Mouse (Mus musculus) lung, embryonic 16.5 days (tissue): Measurements from ENCODE around the gene Thbs3. TPM values are rescaled to one million over a fixed set of nuclear protein-coding genes. Genes with fewer than 3 reads are reported as not detected.
"Not testable (repeated sequence)": the region's sequence is repeated elsewhere in the genome, so short reads cannot be mapped to it uniquely, and the experiment has no call there.

ENCODE experiments used
- ATAC-seq: fragments of 200-750 bp; cut with Nextera tagmentation; 2 replicates; pipeline ENCODE4 v1.8.0; 2017; ENCODE audit warnings: low read depth, mild to moderate bottlenecking, moderate library complexity
- H3K27ac ChIP-seq: fragments of 300-500 bp; sonication (generic); 2 replicates; pipeline ENCODE4 v1.5.1; 2014; ENCODE audit warnings: mild to moderate bottlenecking, control low read depth, low read length
- H3K27me3 ChIP-seq: fragments of 300-500 bp; sonication (generic); 2 replicates; pipeline ENCODE4 v1.6.1; 2014; ENCODE audit warnings: low read depth, low read length, mixed read lengths; ENCODE audit not compliant: control insufficient read depth, insufficient read depth
- H3K36me3 ChIP-seq: fragments of 300-500 bp; sonication (generic); 2 replicates; pipeline ENCODE4 v1.6.1; 2014; ENCODE audit warnings: low read length; ENCODE audit not compliant: control insufficient read depth, insufficient read depth
- H3K4me1 ChIP-seq: fragments of 300-500 bp; sonication (generic); replicated peaks from 2 replicates; pipeline ENCODE4 v1.6.1; 2014; ENCODE audit warnings: low read length, mixed read lengths; ENCODE audit not compliant: control insufficient read depth, insufficient read depth
- H3K4me2 ChIP-seq: fragments of 300-500 bp; sonication (generic); 2 replicates; pipeline ENCODE4 v1.6.1; 2014; ENCODE audit warnings: low read depth, low read length, control low read depth
- H3K4me3 ChIP-seq: fragments of 300-500 bp; sonication (generic); 2 replicates; pipeline ENCODE4 v1.5.1; 2014; ENCODE audit warnings: mild to moderate bottlenecking, low read length, control low read depth
- H3K9ac ChIP-seq: fragments of 300-500 bp; sonication (generic); 2 replicates; pipeline ENCODE4 v1.6.1; 2014; ENCODE audit warnings: low read length, control low read depth
- H3K9me3 ChIP-seq: fragments of 300-500 bp; sonication (generic); 2 replicates; pipeline ENCODE4 v1.6.1; 2016; ENCODE audit warnings: low read length; ENCODE audit not compliant: control insufficient read depth
- WGBS: fragments of 180-500 bp; shearing (Covaris S2); extraction: QIAGEN DNeasy Blood & Tissue Kit; methylation state at CpG from one replicate; pipeline ENCODE4 v1.1.7; 2014; 5-methylcytosine and 5-hydroxymethylcytosine counted together
- polyA plus RNA-seq: library from polyadenylated mRNA; unstranded; fragments of >200 nt; fragmentation: Nextera tagmentation; extraction: Ambion mirVana; gene quantifications from 2 replicates; pipeline ENCODE4 v1.2.1, GENCODE M21; 2015

Thbs3 gene
- polyA plus RNA-seq, 1 experiment from 2014 or later: 57.7 TPM

GRCm38 (mm10) chr3:89208075-89208657, 6.8 kb upstream of the Thbs3 start:
- no peak overlapping the region for H3K4me3 ChIP-seq
- no peak overlapping the region for H3K27ac ChIP-seq
- no peak for ATAC-seq
- no peak overlapping the region for H3K9ac ChIP-seq
- H3K27me3 ChIP-seq: no peaks in the 10 kb centered on the region
- peaks cover 19% of the 10 kb centered on the region for H3K36me3 ChIP-seq
- no peaks in the 10 kb centered on the region for H3K9me3 ChIP-seq
- no peak overlapping the region for H3K4me2 ChIP-seq
- H3K4me1 ChIP-seq: peaks cover 9% of the 10 kb centered on the region
- WGBS: 87% methylated on average over 13 of the region's 13 CpGs

- peaks cover 6% of the 10 kb centered on the region for H3K4me1 ChIP-seq
- no peaks in the 10 kb centered on the region for H3K9me3 ChIP-seq
- no peak overlapping the region for H3K27ac ChIP-seq
- H3K4me2 ChIP-seq: no peak overlapping the region
- H3K36me3 ChIP-seq: peaks cover 19% of the 10 kb centered on the region
- no peak overlapping the region for H3K9ac ChIP-seq
- WGBS: 82% methylated on average over 6 of the region's 6 CpGs
- no peak for ATAC-seq
- no peak overlapping the region for H3K4me3 ChIP-seq
- no peaks in the 10 kb centered on the region for H3K27me3 ChIP-seq
Observed at GRCm38 (mm10) chr3:89208736-89209135, 6.2 kb upstream of the Thbs3 start.

GRCm38 (mm10) chr3:89209731-89210130, 5.2 kb upstream of the Thbs3 start:
- Histone ChIP-seq H3K4me2 (no peak overlapping the region), H3K4me3 (no peak overlapping the region), H3K9me3 (no peaks in the 10 kb centered on the region), H3K4me1 (peaks cover 9% of the 10 kb centered on the region), H3K36me3 (peaks cover 19% of the 10 kb centered on the region), H3K27me3 (no peaks in the 10 kb centered on the region), H3K9ac (no peak overlapping the region), H3K27ac (no peak overlapping the region)
- WGBS: 87% methylated on average over 7 of the region's 7 CpGs
- no peak for ATAC-seq

- Histone ChIP-seq H3K4me1 (peaks cover 12% of the 10 kb centered on the region), H3K4me3 (no peak overlapping the region), H3K9me3 (no peaks in the 10 kb centered on the region), H3K9ac (no peak overlapping the region), H3K4me2 (no peak overlapping the region), H3K36me3 (peaks cover 19% of the 10 kb centered on the region), H3K27me3 (no peaks in the 10 kb centered on the region), H3K27ac (no peak overlapping the region)
- no peak for ATAC-seq
- WGBS: 64% methylated on average over 13 of the region's 13 CpGs
Observed at GRCm38 (mm10) chr3:89210162-89210561, 4.8 kb upstream of the Thbs3 start.

GRCm38 (mm10) chr3:89210731-89211130, 4.2 kb upstream of the Thbs3 start:
- no peak overlapping the region for H3K9ac ChIP-seq
- WGBS: 59% methylated on average over 7 of the region's 7 CpGs
- no peak overlapping the region for H3K4me2 ChIP-seq
- peaks cover 17% of the 10 kb centered on the region for H3K4me1 ChIP-seq
- H3K36me3 ChIP-seq: peaks cover 19% of the 10 kb centered on the region
- no peak overlapping the region for H3K4me3 ChIP-seq
- no peaks in the 10 kb centered on the region for H3K27me3 ChIP-seq
- no peaks in the 10 kb centered on the region for H3K9me3 ChIP-seq
- H3K27ac ChIP-seq: no peak overlapping the region
- ATAC-seq: no peak

GRCm38 (mm10) chr3:89213803-89214530, 1.0 kb upstream of the Thbs3 start:
- Histone ChIP-seq H3K9ac (peak overlapping the region; percentile 81), H3K36me3 (peaks cover 6% of the 10 kb centered on the region), H3K27me3 (no peaks in the 10 kb centered on the region), H3K4me3 (peak overlapping the region; percentile 65), H3K9me3 (no peaks in the 10 kb centered on the region), H3K27ac (peak overlapping the region; percentile 98), H3K4me2 (peak overlapping the region; percentile 88), H3K4me1 (peaks cover 25% of the 10 kb centered on the region)
- ATAC-seq: peak; percentile 91
- WGBS: under 1% methylated on average over 69 of the region's 69 CpGs

- peak; percentile 2; the same call in 1 of the 2 replicates for ATAC-seq
Observed at GRCm38 (mm10) chr3:89215853-89216252, 873 bp downstream of the Thbs3 start.

GRCm38 (mm10) chr3:89216407-89216806, 1.4 kb downstream of the Thbs3 start:
- WGBS: 66% methylated on average over 7 of the region's 7 CpGs
- not testable (repeated sequence) for H3K9me3 ChIP-seq, H3K36me3 ChIP-seq, H3K4me3 ChIP-seq, H3K27ac ChIP-seq, H3K27me3 ChIP-seq, H3K9ac ChIP-seq, H3K4me2 ChIP-seq, ATAC-seq
- H3K4me1 ChIP-seq: peaks cover 32% of the 10 kb centered on the region

More at GRCm38 (mm10) chr3:89215853-89216252, 873 bp downstream of the Thbs3 start:
- Histone ChIP-seq H3K9me3 (no peaks in the 10 kb centered on the region), H3K4me2 (peak overlapping the region; percentile 88), H3K4me1 (peaks cover 32% of the 10 kb centered on the region), H3K27me3 (no peaks in the 10 kb centered on the region), H3K27ac (peak overlapping the region; percentile 39; the same call in 1 of the 2 replicates), H3K36me3 (0 out of 2 replicates have a peak, but pooled peaks cover 2% of the 10 kb centered on the region), H3K4me3 (peak overlapping the region; percentile 65), H3K9ac (peak overlapping the region; percentile 81)
- WGBS: under 1% methylated on average over 6 of the region's 6 CpGs

GRCm38 (mm10) chr3:89218271-89218670, 3.3 kb downstream of the Thbs3 start:
- Histone ChIP-seq H3K36me3 (no peaks in the 10 kb centered on the region), H3K9ac (no peak overlapping the region), H3K4me3 (no peak overlapping the region), H3K27me3 (no peaks in the 10 kb centered on the region), H3K9me3 (no peaks in the 10 kb centered on the region), H3K27ac (peak overlapping the region; percentile 86), H3K4me2 (peak overlapping the region; percentile 28; the same call in 1 of the 2 replicates), H3K4me1 (peaks cover 26% of the 10 kb centered on the region)
- peak; percentile 47 for ATAC-seq
- WGBS: 42% methylated on average over 1 of the region's 1 CpGs
